Mouse (Mus musculus): Measurements from ENCODE around the gene Ccdc42. TPM values are rescaled to one million over a fixed set of nuclear protein-coding genes. Genes with fewer than 3 reads are reported as not detected.

Ccdc42 gene
- polyA plus RNA-seq, 1 experiment, result 79.1 TPM

GRCm38 (mm10) chr11:68601486-68601991 is 14.7 kb downstream of the Ccdc42 start:
- Histone ChIP-seq H3K27me3 (ENCODE audit: control insufficient read depth, insufficient read depth, low read length) (no peaks in the 10 kb centered on the region), H3K27ac (ENCODE audit: control insufficient read depth, insufficient read depth, low read depth, low read length) (no peak overlapping the region), H3K4me3 (ENCODE audit: control insufficient read depth, low read depth, low read length) (no peak overlapping the region), H3K4me1 (ENCODE audit: control insufficient read depth, insufficient read depth, low read length) (no peaks in the 10 kb centered on the region), H3K36me3 (ENCODE audit: control insufficient read depth, insufficient read depth, low read length) (no peaks in the 10 kb centered on the region)
- TF ChIP-seq POLR2A (IDR thresholded peaks at IDR 0.05; ENCODE audit: control insufficient read depth, low read depth, low read length) (no peak), CTCF (IDR thresholded peaks at IDR 0.05; ENCODE audit: control insufficient read depth, insufficient read depth, insufficient replicate concordance, low read depth, low read length) (no peak)

DNA sequence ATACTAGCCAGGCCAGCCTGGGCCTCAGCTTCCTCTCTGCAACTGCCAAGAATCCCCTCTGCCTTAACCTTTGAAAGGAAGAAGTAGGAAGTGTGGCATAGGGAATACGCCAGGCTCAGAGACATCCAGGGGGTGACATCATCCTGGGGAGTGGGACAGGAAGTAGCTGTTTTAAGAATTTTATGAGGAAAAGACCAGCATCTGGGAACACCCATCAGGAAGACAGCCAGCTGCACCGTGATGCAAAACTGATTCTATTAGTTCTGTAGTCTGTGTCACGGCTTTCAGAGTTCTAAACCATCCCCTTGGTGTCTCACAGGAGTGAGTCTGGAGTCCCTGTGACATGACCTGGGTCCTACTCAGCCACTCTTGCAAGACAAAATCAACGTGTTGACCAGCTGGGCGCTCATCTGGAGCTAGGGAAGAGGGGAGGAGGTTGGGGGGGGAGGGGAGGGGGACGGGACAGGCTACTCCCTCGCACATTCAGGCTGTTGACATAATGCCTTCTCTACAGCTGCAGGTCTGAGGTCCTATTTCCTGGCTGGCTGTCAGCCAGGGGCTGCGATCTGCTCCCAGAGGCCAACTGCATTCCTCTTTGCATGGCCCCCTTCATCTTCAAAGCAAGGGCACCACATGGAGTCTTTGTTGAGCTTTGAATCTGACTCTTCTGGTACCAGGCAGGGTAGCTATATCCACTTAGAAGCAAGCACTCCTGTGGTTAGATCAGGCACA is 15.5 kb downstream of the Ccdc42 start:
- no peak overlapping the region for H3K4me3 ChIP-seq (ENCODE audit: control insufficient read depth, low read depth, low read length)
- TF ChIP-seq CTCF (IDR thresholded peaks at IDR 0.05; ENCODE audit: control insufficient read depth, insufficient read depth, insufficient replicate concordance, low read depth, low read length) (no peak), POLR2A (IDR thresholded peaks at IDR 0.05; ENCODE audit: control insufficient read depth, low read depth, low read length) (no peak)
- no peak overlapping the region for H3K27ac ChIP-seq (ENCODE audit: control insufficient read depth, insufficient read depth, low read depth, low read length)

DNA sequence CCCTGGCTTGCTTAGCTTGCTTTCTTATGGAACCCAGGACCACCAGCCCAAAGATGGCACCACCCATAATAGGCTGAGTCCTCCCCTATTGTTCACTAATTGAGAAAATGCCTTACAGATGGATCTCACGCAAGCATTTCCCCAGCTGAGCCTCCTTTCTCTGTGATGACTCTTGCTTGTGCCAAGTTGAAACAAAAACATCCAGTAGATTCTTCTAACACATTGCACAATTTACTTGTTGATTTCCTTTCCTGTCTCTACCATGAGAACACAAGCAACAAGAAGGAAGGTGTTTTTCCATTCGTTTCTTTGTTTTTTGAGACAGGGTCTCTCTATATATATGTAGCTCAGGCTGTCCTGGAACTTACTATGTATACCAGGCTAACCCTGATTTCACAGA is 20.2 kb downstream of the Ccdc42 start:
- H3K27ac ChIP-seq (ENCODE audit: control insufficient read depth, insufficient read depth, low read depth, low read length), result no peak overlapping the region
- H3K27me3 ChIP-seq (ENCODE audit: control insufficient read depth, insufficient read depth, low read length), result no peaks in the 10 kb centered on the region
- TF ChIP-seq CTCF (IDR thresholded peaks at IDR 0.05; ENCODE audit: control insufficient read depth, insufficient read depth, insufficient replicate concordance, low read depth, low read length) (no peak), POLR2A (IDR thresholded peaks at IDR 0.05; ENCODE audit: control insufficient read depth, low read depth, low read length) (no peak)
- no peaks in the 10 kb centered on the region for H3K4me1 ChIP-seq (ENCODE audit: control insufficient read depth, insufficient read depth, low read length)
- H3K4me3 ChIP-seq (ENCODE audit: control insufficient read depth, low read depth, low read length), result no peak overlapping the region
- H3K36me3 ChIP-seq (ENCODE audit: control insufficient read depth, insufficient read depth, low read length), result no peaks in the 10 kb centered on the region

More for the DNA sequence above, 15.5 kb downstream of the Ccdc42 start:
- Histone ChIP-seq H3K4me1 (ENCODE audit: control insufficient read depth, insufficient read depth, low read length) (no peaks in the 10 kb centered on the region), H3K36me3 (ENCODE audit: control insufficient read depth, insufficient read depth, low read length) (no peaks in the 10 kb centered on the region), H3K27me3 (ENCODE audit: control insufficient read depth, insufficient read depth, low read length) (no peaks in the 10 kb centered on the region)

DNA sequence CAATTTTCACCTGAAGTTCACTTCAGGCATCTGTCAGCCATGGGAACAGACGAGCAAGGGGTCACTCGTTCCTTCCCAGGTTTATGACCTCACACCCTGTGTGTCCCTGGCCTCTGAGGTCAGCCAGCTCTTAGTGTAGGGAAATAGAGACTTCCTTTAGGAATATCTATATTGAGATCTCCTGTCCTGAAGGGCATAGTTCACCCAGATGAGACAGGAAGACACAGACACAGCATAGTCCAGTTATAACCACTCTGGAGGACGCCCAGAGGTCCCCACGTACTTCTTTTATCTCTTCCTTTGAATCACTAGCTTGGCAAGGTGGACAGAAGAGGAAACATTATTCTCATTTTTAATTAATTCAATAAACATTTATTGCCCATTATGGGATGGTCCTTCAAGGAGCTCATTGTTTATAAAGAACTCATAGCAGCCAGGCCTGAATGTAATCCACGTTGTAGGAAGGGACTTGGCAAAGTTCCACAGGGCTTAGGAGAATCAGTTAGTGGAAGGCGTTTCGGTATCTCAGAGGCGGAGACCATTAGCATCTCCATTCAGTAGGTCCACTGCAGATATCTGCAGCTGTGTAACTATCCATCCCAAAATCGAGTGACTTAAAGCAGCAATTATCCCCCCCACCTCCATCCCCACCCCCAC is 23.2 kb downstream of the Ccdc42 start:
- no peak for TF ChIP-seq POLR2A (IDR thresholded peaks at IDR 0.05; ENCODE audit: control insufficient read depth, low read depth, low read length)
- no peak for TF ChIP-seq CTCF (IDR thresholded peaks at IDR 0.05; ENCODE audit: control insufficient read depth, insufficient read depth, insufficient replicate concordance, low read depth, low read length)
- Histone ChIP-seq H3K36me3 (ENCODE audit: control insufficient read depth, insufficient read depth, low read length) (no peaks in the 10 kb centered on the region), H3K27me3 (ENCODE audit: control insufficient read depth, insufficient read depth, low read length) (no peaks in the 10 kb centered on the region), H3K4me1 (ENCODE audit: control insufficient read depth, insufficient read depth, low read length) (no peaks in the 10 kb centered on the region; the same call in 1 of the 2 replicates), H3K27ac (ENCODE audit: control insufficient read depth, insufficient read depth, low read depth, low read length) (no peak overlapping the region), H3K4me3 (ENCODE audit: control insufficient read depth, low read depth, low read length) (no peak overlapping the region)

- TF ChIP-seq CTCF (IDR thresholded peaks at IDR 0.05; ENCODE audit: control insufficient read depth, insufficient read depth, insufficient replicate concordance, low read depth, low read length) (no peak), POLR2A (IDR thresholded peaks at IDR 0.05; ENCODE audit: control insufficient read depth, low read depth, low read length) (no peak)
- H3K4me1 ChIP-seq (ENCODE audit: control insufficient read depth, insufficient read depth, low read length), result no peaks in the 10 kb centered on the region; the same call in 1 of the 2 replicates
- no peaks in the 10 kb centered on the region for H3K36me3 ChIP-seq (ENCODE audit: control insufficient read depth, insufficient read depth, low read length)
- no peaks in the 10 kb centered on the region for H3K27me3 ChIP-seq (ENCODE audit: control insufficient read depth, insufficient read depth, low read length)
- no peak overlapping the region for H3K27ac ChIP-seq (ENCODE audit: control insufficient read depth, insufficient read depth, low read depth, low read length)
- no peak overlapping the region for H3K4me3 ChIP-seq (ENCODE audit: control insufficient read depth, low read depth, low read length)
Observed at GRCm38 (mm10) chr11:68610567-68610947, 23.7 kb downstream of the Ccdc42 start.

DNA sequence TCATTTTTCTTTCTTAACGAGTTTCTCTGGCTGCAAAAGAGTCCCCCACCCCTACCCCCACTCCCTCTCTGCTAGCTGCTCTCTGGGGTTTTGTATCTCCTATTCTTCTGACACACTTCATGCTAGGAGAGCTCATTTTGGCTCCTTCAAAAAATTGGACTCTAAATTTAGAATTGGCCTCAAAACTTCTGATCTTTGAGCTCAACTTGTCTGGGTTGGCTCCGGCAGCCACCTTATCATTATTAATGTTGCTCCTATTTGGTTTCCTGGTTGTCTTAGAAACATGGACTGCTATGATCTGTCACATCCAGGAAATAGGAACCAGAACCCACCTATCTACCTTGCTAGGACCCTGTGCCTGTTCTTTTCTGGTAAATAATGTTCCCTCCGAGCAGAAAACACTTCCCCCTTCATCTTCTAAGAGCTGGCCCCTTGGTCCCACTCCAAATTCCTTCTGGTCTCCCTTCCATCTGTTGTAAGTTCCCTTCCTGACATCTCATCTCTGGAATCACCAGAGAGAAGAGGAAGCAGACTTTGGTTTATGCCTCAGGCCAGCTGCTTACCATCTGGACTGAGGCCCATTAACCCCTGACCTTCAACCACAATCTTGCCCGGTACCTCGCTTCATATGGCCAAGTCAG is 26.4 kb downstream of the Ccdc42 start:
- Histone ChIP-seq H3K27me3 (ENCODE audit: control insufficient read depth, insufficient read depth, low read length) (no peaks in the 10 kb centered on the region), H3K4me3 (ENCODE audit: control insufficient read depth, low read depth, low read length) (no peak overlapping the region), H3K4me1 (ENCODE audit: control insufficient read depth, insufficient read depth, low read length) (no peaks in the 10 kb centered on the region; the same call in 1 of the 2 replicates), H3K36me3 (ENCODE audit: control insufficient read depth, insufficient read depth, low read length) (no peaks in the 10 kb centered on the region), H3K27ac (ENCODE audit: control insufficient read depth, insufficient read depth, low read depth, low read length) (no peak overlapping the region)
- TF ChIP-seq POLR2A (IDR thresholded peaks at IDR 0.05; ENCODE audit: control insufficient read depth, low read depth, low read length) (no peak), CTCF (IDR thresholded peaks at IDR 0.05; ENCODE audit: control insufficient read depth, insufficient read depth, insufficient replicate concordance, low read depth, low read length) (no peak)

DNA sequence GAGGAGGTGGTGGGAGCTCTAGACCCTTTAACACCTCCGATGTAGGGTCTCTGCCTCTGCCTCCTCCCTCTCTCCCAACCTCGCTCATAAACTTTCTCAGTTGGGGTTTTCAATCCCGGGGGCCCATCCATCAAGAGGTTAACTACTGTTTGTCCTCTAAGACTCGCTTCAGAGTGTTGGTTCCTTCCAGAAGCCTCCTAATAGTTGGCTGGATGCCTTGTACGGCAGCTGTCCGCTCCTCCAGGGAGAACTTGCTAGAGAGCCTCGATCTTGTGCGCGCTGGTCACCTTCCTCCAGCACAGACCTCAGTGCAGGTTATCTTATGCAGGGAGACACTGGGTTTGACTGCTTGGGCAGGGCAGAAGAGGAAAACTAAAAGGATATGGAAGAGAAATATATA is 35.9 kb downstream of the Ccdc42 start:
- Histone ChIP-seq H3K4me3 (ENCODE audit: control insufficient read depth, low read depth, low read length) (no peak overlapping the region), H3K36me3 (ENCODE audit: control insufficient read depth, insufficient read depth, low read length) (no peaks in the 10 kb centered on the region), H3K27ac (ENCODE audit: control insufficient read depth, insufficient read depth, low read depth, low read length) (no peak overlapping the region), H3K27me3 (ENCODE audit: control insufficient read depth, insufficient read depth, low read length) (no peaks in the 10 kb centered on the region), H3K4me1 (ENCODE audit: control insufficient read depth, insufficient read depth, low read length) (peaks cover 5% of the 10 kb centered on the region; the same call in 1 of the 2 replicates)
- no peak for TF ChIP-seq CTCF (IDR thresholded peaks at IDR 0.05; ENCODE audit: control insufficient read depth, insufficient read depth, insufficient replicate concordance, low read depth, low read length)
- TF ChIP-seq POLR2A (IDR thresholded peaks at IDR 0.05; ENCODE audit: control insufficient read depth, low read depth, low read length), result no peak
